Mouse (Mus musculus) E14TG2a.4 (cell line): ENCODE measurements around the gene Atxn7l1.

Experiments
- H3K27me3 ChIP-seq: 2 replicates; pipeline ENCODE4 v1.6.1; 2014; ENCODE audit warnings: low read length, control low read depth; ENCODE audit not compliant: insufficient read depth
- H3K36me3 ChIP-seq: 2 replicates; pipeline ENCODE4 v1.6.1; 2014; ENCODE audit warnings: low read length, control low read depth; ENCODE audit not compliant: insufficient read depth
- H3K4me1 ChIP-seq: replicated peaks from 2 replicates; pipeline ENCODE4 v1.6.1; 2014; ENCODE audit warnings: low read depth, low read length, control low read depth
- H3K4me3 ChIP-seq: replicated peaks from 2 replicates; pipeline ENCODE4 v1.5.1; 2014; ENCODE audit warnings: mild to moderate bottlenecking, low read length
- H3K9me3 ChIP-seq: 2 replicates; pipeline ENCODE4 v1.6.1; 2014; ENCODE audit warnings: low read length, control low read depth
- CTCF ChIP-seq: conservative IDR thresholded peaks from 2 replicates; pipeline ENCODE4 v1.5.1; 2014; ENCODE audit warnings: low read length
- NANOG ChIP-seq: IDR thresholded peaks from 2 replicates; pipeline ENCODE4 v1.6.1; 2014; ENCODE audit warnings: borderline replicate concordance, low read length, mixed read lengths
- POU5F1 ChIP-seq: IDR thresholded peaks from 2 replicates; pipeline ENCODE4 v1.6.1; 2014; ENCODE audit warnings: low read length, borderline replicate concordance

Atxn7l1 gene

DNA sequence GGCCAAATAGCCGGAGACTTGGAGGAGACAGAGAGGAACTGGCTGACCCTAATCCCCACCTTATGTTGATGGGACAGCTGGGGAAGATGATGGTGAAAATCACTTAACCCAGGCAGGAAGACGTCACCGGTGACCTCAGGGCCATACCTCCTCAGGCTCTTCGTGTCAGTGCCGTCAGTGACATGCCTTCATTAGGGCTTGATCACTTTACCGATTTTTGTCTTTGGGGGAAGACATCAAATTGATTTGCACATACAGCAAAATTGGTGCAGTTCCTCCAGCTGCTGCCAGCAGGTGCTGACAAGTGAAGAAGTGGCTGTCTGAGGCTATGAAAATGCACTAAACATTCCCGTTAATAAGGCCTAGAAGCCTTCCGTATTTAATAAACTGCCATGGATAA lies 103.9 kb downstream of the Atxn7l1 start:
- no peak for TF ChIP-seq POU5F1
- no peak for TF ChIP-seq CTCF
- no peak for TF ChIP-seq NANOG
- no peaks in the 10 kb centered on the region for H3K36me3 ChIP-seq
- 0 out of 2 replicates have a peak, but pooled peaks cover 3% of the 10 kb centered on the region for H3K27me3 ChIP-seq
- peaks cover 23% of the 10 kb centered on the region for H3K4me1 ChIP-seq
- H3K4me3 ChIP-seq = no peak overlapping the region
- H3K9me3 ChIP-seq = no peaks in the 10 kb centered on the region

DNA sequence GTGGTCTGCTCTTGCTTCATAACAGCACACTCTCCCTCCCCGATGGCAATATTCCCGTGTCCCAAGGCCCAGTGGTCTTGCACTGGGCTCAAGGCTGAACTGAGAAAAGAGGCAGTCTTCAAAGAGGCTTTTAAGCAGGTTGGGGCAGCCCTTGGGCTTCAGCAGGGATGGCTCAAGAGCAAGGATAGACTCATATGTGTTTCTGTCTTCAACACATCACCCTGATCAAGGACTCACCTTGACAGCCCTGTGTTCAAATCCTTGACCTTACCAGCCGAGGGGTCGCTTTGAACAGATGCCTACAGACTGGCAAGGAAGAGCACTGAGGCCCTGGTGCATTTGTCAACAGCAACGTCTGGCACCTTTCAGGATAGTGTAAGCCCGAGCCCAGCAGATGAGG lies 105.1 kb downstream of the Atxn7l1 start:
- Histone ChIP-seq H3K4me1 (peaks cover 23% of the 10 kb centered on the region), H3K36me3 (no peaks in the 10 kb centered on the region), H3K27me3 (0 out of 2 replicates have a peak, but pooled peaks cover 3% of the 10 kb centered on the region), H3K9me3 (no peaks in the 10 kb centered on the region), H3K4me3 (no peak overlapping the region)
- TF ChIP-seq NANOG = no peak
- no peak for TF ChIP-seq POU5F1
- TF ChIP-seq CTCF = no peak

DNA sequence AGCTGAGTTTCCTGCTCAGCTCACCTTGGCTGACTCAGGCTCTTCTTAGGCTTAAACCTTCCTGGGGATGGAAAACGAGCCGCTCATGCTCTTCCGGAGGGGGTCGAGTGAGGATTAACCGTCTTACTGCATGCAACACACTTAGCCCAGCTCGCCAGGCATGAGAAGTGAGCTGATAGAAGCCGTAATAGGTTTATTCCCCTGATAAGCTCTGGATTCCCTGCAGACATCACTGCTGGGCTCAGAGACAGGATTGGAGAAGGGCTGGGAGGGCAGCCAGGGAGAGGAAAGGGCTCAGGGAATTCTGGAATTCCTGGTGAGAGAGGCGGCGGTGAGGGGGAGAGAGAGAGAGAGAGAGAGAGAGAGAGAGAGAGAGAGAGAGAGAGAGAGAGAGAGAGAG lies 105.7 kb downstream of the Atxn7l1 start:
- H3K36me3 ChIP-seq = no peaks in the 10 kb centered on the region
- peaks cover 23% of the 10 kb centered on the region for H3K4me1 ChIP-seq
- no peak overlapping the region for H3K4me3 ChIP-seq
- no peaks in the 10 kb centered on the region for H3K9me3 ChIP-seq
- TF ChIP-seq CTCF (no peak), NANOG (no peak), POU5F1 (no peak)
- 0 out of 2 replicates have a peak, but pooled peaks cover 3% of the 10 kb centered on the region for H3K27me3 ChIP-seq

- Histone ChIP-seq H3K4me3 (no peak overlapping the region), H3K27me3 (0 out of 2 replicates have a peak, but pooled peaks cover 3% of the 10 kb centered on the region), H3K36me3 (no peaks in the 10 kb centered on the region), H3K4me1 (peaks cover 16% of the 10 kb centered on the region), H3K9me3 (no peaks in the 10 kb centered on the region)
- TF ChIP-seq NANOG (no peak), CTCF (no peak), POU5F1 (no peak)
These were observed 107.8 kb downstream of the Atxn7l1 start for GRCm38 (mm10) chr12:33255256-33255655.

GRCm38 (mm10) chr12:33256426-33256825 lies 108.9 kb downstream of the Atxn7l1 start:
- Histone ChIP-seq H3K36me3 (no peaks in the 10 kb centered on the region), H3K4me1 (peaks cover 16% of the 10 kb centered on the region), H3K9me3 (no peaks in the 10 kb centered on the region), H3K27me3 (0 out of 2 replicates have a peak, but pooled peaks cover 3% of the 10 kb centered on the region), H3K4me3 (no peak overlapping the region)
- TF ChIP-seq NANOG = no peak
- TF ChIP-seq CTCF = no peak
- TF ChIP-seq POU5F1 = no peak

DNA sequence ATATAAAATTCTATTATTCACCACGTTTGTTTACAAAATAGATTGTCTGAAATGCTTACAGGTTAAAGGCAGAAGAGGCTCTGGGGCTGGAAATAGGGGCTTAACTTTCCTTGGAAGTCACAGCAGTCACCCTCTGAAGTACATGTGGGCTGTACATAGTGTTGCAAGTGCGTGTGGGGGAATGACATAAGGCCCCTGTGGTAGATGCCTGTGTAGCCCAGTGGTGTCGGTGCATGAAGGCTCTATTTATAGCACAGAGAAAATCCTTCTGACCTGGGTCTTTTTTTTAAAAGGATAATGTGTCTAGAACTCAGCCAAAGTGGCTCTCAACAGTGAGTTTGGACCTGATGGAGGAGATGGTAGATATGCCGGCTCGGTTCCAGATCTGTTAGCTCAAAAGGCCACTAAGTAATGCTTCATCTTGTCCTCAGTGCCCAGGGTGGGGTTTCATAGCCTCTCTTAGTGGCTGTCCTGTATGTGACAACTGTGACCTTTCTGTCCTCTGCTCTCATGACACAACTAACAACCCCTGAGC lies 111.6 kb downstream of the Atxn7l1 start:
- Histone ChIP-seq H3K4me1 (peaks cover 15% of the 10 kb centered on the region), H3K36me3 (no peaks in the 10 kb centered on the region), H3K27me3 (0 out of 2 replicates have a peak, but pooled peaks cover 3% of the 10 kb centered on the region), H3K4me3 (no peak overlapping the region), H3K9me3 (0 out of 2 replicates have a peak, but pooled peaks cover 5% of the 10 kb centered on the region)
- TF ChIP-seq CTCF (no peak), POU5F1 (no peak), NANOG (no peak)

DNA sequence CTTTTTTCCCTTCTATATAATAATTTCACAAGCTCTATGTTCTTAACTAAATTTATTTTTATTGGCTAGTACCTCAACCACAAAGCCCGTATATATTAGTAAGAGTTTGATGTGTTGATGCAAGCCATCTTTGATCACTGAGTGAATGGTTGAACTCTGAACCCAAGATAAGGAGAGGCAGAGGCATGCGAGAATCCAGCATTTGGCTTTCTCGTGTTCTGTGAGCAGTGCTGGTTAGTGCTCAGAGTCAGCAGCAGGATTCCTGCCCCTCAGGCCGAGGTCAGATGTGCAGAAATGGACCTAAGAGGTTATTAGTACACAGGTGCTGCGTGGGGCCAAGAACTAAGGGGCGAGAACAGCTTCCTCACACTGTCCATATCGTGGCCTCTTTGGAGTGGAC lies 113.1 kb downstream of the Atxn7l1 start:
- no peak for TF ChIP-seq POU5F1
- TF ChIP-seq CTCF = no peak
- TF ChIP-seq NANOG = no peak
- 0 out of 2 replicates have a peak, but pooled peaks cover 5% of the 10 kb centered on the region for H3K9me3 ChIP-seq
- H3K27me3 ChIP-seq = 0 out of 2 replicates have a peak, but pooled peaks cover 3% of the 10 kb centered on the region
- no peaks in the 10 kb centered on the region for H3K36me3 ChIP-seq
- no peak overlapping the region for H3K4me3 ChIP-seq
- peaks cover 15% of the 10 kb centered on the region for H3K4me1 ChIP-seq

DNA sequence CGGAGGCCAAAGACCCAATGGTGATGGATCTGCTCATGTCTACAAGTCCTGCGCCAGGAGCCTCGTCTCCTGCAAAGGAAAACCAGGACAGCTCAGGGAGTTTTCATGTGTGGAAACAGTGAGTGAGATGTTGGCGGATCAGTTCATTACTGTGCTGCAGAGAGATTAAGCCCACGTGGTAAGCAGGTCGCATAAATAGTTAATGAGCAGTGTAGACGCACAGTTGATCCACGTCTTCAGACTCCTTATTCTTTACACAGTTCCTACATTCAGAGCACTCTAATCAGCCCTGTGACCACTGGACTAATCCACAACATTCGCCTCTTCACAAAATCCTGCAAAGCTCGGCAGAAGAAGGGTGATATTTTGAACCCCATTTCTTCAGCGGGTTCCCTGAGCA lies 118.4 kb downstream of the Atxn7l1 start:
- H3K4me1 ChIP-seq = peaks cover 25% of the 10 kb centered on the region
- TF ChIP-seq POU5F1 (no peak), NANOG (no peak), CTCF (no peak)
- no peaks in the 10 kb centered on the region for H3K36me3 ChIP-seq
- peak overlapping the region; percentile 24; the same call in 1 of the 2 replicates for H3K4me3 ChIP-seq
- 0 out of 2 replicates have a peak, but pooled peaks cover 5% of the 10 kb centered on the region for H3K9me3 ChIP-seq
- peaks cover 23% of the 10 kb centered on the region for H3K27me3 ChIP-seq
